Mouse (Mus musculus) CD8-positive naive resting alpha-beta T cell, adult 2 months (primary cell): ENCODE measurements at regions not wholly inside any gene's neighbourhood (a gene's known extent, or its start where the extent isn't known, plus 50 kb on each side); places are given as distances from the start of the nearest gene placed in this dataset.

Experiments
- DNase-seq, 2 experiments: peaks; one replicate each; pipeline ENCODE4 v3.0.0; 2022; ENCODE audit warnings: low read depth in 2 of 2, low spot score in 2 of 2

DNA sequence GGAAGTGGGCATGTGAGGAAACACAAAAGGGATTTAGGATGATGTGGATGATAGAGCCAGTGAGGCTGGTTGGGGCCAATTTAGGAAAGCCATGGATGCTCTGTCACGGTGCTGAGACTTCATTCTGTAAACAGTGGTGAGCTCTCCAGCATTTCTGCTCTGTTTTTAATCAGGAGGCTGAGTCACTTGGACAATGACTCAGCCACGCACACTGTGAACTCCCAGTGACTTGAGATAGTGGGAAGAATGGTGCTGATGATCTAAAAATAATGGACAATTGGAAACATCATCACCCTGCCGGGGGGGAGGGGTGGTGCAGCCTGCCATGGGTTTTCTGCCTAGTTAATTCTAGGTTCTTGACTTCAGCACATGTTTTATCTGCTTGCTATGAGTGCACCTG lies 156.3 kb downstream of the 4930564D02Rik start:
- DNase-seq, result no peak

DNA sequence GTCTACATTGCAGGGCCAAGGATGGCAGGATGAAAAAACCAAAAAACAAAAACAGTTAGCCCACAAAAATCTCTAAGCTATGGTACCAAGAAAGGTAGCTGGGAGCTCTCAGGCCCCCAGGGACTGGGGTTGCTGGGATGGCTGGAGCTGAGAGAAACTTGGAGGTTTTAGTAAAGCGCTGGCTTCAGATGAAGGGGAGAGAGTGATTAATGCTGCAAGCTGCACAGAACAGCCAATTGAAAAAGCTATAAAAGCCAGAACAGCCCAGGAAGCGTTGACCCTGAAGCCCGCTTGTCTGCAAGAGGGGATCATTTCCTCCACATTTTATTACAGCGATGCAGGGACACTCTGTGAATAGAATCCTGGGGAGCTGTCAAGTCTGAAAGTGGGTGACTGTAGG lies 157.0 kb downstream of the 4930564D02Rik start:
- DNase-seq, result no peak

DNA sequence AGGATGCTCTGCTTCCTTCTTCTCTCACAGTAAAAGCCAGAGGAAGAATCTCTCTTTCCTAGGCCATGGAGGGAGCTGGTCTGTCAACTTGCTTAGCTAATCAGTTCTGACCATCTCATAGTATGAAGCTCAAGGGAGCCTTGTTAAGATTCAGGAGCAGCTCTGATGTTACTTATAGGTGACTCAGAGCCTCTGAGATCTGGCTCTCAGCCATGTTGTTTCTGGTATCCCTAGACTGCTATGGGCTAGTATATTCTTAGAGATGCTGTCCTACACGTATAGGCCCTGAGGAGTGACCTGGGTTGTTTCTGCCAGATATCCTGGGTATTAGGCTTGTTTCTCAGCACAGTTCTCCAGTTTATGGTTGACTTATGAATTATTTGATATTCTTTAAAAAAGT lies 160.9 kb downstream of the 4930564D02Rik start:
- DNase-seq, result no peak

DNA sequence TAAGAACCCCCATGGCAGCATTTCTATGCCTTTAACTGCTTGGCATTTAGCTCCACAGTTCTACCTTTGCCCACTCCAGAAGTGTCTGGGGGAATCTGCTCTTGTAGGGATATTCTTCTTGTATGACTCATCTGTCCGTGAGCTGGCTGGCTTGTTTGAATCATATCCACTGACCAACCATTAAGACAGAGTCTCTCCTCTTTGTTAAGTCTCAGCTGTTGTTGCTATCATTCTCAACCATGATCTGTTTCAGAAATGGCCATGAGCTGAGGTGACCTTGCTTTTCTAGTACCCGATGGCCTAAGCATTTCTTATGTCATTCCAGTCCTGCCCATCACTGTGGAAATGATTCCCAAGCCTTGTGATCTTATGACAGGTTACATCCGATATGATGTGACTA lies 161.8 kb downstream of the 4930564D02Rik start:
- DNase-seq, result no peak

DNA sequence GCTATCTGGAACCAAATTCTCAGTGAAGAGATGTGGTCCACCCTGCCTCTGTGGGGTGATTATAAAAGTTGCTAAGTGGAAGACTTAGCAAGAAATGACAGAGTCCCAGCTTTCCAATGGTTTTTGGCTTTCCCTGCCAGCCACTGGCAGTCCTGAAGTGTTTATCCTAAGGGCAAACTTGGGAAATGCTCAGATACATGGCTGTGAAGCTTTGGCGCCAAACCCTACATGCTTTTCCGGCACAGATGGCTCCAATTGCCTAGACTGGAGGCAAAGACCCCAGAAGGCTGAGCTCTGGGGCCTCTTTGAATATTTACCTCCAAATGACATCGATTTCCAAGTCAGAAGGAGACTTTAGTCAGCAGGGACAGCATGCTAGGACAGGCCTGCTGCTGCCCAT lies 174.4 kb downstream of the 4930564D02Rik start:
- no peak for DNase-seq

DNA sequence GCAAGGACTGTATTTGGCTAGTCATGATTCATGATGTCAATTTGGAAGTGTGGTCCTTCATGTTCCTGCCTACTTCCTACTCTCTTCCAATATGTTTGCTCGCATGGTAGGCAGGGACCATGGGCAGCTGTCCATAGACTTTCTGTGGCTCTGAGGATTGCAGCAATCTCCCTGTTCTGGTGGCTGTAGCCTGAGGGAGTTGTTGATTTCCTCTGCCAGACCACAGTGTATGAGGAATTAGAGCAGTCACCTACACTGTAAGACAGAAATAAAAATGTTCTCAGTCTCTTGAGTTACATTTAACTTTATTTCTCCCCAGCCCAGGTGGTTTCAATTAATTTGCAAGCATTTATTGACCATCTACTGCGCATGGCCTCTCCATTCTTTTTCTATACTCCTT lies 190.5 kb downstream of the 4930564D02Rik start:
- DNase-seq, result no peak

DNA sequence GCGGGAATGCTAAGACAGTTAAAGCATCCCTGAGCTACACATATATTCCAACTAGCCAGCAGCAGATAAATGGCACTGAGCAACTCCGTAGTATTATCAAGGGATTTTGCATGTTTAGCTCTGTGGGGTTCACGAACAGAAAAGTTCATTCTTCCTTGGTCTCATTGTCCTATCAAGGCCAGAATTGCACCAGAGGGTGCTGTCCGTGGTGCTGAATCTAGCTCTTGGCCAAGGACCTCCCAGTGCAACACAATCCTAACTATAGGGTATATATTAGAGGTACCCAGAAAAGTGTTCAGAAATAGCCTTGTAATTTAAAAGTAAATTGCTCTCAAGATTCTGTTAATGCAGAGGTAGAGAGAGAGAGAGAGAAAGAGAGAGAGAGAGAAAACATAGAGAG lies 176.9 kb upstream of the Kcnd3 start:
- no peak for DNase-seq

DNA sequence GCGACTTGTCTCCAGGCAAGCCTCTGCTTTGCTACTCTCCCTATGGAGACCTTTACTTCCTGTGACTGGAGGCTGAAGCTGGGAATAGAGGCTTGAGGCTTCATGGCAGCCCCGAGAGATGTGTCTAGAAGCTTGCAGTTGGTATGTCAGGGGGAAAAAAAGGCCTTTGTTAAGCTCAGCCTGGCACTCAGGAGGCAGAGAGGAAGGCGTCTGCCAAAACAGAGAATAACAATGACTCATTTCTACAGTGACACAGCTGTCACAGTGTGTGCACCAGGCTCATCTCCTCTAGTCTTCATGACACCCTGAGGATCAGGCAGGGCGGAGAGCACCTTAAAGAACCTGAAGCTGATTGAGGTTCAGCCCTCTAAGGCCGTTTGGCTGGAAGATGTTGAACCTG lies 171.2 kb upstream of the Kcnd3 start:
- no peak for DNase-seq

DNA sequence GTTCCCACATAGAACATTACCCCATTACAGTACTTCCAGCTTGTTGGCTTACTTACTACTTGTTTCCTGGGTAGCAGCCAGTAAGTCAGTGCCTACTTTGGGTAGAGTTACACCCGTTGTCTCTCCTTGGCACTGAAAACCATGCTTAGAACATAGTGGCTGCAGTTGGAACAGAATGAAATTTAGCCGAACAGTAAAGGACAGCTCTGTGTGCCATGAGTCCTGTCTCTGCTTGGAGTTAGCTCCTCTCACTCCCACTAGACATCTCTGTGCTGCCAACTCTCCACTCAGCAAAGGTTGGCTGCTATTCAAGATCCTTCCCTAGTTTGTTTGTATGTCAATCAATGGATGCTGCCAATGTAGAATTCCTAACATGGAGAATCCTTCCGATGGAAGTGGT lies 170.4 kb upstream of the Kcnd3 start:
- no peak for DNase-seq

DNA sequence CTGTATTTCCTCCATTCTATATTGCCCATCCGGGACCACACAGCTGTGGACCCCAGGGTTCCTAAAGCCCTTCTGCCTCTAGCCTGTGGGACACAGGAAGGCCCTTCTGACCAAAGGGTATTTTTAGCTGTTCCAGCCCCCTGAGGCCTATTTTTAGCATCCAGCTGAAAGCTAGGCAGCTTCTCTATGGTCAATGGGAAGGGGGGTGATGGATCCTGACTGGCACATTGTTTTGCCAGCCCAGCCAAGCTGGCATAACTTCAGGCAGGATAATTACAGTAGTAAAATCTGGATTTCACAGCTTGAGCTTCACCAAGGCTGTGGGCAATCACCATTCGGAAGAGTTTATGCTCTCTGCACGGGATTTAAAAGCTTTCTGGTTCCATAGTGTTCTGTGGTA lies 153.9 kb upstream of the Kcnd3 start:
- no peak for DNase-seq

DNA sequence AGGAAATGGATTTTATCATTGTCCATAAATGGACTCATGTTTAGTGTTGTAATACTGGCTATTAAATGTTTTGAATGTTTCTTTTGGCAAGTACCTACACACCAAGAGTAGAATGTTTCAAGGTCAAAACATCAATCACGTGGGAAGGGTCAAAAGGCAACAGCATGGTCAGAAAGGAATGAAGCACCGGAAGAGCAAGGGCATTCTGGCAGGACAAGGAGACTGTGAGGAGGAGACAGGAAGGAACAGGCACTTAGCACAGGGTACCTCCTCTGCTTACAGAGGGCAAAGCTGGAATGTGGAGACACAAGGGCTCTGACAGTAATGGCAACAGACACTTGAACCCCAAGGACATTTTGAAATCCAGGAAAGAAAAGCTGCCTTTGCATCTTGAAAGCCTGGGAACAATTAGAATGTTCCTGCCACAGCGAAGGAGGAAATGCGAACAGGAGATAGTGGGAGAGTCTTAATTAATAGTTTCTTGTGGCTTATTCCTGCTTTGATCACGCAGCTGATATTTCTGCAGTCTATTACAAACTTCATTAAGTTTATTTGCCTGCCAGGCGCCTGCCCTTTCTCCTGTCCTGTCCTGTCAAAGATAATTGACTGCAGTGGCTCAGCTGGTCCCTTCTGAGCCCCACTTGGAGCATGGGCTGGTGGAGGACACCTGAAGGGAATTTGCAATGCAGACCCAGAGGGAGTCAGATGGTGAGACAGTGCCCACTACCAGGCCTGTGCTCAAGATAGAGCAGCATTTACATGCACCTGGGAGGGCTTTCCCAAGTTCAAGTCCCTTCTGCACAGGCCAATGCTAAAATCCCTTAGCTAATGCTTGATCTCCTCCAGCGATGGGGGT lies 151.2 kb upstream of the Kcnd3 start:
- no peak for DNase-seq

DNA sequence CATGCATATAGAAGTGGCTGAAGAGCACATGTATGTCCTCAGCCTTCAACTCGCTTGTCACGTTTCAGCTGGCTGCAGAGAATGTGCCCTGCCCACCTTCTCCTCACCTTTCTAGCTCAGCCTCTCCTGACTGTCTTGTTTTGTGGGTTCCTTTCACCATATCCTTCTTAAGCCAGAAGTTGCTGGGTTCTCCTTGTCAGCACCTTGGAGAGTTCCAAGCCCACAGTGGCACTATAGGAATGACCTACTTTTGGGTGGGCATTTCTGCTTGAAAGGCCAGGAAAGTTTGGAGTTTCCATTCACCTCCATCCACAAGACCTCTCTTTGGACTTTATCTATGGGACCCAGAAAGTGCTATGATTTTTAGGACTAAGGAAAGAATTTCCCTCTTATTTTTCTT lies 144.5 kb upstream of the Kcnd3 start:
- no peak for DNase-seq

DNA sequence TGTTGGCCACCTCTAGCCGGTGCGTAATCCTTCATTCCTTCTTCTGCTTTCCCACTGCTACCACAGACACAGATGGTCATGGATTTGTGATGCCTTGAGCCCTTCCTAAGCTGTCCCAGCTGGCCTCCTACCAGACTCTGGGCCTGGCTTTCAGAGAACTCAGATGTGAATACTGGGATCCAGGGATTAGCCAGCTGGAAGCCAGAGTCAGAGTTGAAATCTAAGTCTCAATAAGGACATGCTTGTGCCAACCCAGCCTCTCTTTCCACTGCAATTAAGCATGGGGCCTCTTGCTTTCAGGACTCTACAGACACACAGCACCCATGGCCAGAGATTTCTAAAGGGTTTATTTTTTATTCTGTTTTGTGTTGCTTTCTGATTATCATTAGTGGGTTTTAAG lies 143.1 kb upstream of the Kcnd3 start:
- DNase-seq, result no peak

DNA sequence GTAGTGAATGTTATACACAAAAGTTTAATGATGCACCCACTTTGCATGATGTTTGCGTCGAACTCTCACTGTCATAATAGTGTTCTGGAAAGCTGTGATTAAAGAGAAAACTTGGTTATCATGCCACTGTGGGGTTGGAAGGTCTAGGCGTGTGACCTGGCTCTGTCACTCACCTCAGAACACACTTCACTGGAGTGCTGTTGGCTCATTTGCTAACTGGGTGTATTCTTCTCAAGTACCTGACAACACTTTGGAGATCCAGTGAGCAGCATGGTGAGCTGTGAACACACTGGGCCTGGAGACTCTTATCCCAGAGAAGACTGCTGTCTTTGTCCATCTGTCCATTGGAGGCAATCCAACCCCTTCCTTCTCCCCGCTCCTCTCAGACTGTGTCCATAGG lies 98.9 kb upstream of the Kcnd3 start:
- no peak for DNase-seq

DNA sequence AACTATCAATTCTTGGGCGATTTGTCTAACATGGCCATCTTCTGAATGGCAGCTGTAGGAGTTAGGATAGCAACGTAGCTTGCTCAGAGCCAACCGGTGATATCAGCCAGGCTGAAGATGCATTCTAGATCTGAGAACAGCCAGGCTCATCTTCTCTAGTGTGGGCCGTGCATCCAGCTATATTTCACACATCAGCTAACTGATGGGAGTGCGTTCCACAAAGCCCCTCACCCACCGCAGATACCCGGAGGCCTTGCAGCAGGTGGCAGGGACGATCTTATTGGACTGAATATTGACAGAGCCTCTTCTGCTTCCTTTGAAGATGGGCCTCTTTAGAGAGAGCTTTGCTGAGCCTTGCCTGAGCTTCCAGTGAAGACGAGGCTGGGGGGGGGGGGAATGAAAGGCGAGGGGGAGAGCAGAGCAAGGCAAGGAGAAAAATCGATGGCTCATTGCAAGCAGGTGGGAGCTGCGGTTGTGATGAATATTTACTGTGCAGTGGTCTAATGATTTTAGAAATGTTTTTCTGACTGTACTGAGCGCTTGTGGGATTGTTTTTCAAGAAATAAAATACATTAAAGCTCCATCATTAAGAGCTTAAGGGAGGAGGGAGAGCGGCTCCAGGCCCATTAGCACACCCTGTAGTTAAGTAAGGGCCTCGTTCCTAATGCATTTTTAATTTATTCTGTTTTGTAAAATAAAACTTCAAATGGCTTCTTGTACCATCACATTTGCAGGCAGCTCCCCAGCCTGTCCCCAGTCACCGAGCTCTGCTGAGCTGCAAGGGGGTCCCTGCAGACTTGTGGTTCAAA lies 97.8 kb upstream of the Kcnd3 start:
- no peak for DNase-seq

DNA sequence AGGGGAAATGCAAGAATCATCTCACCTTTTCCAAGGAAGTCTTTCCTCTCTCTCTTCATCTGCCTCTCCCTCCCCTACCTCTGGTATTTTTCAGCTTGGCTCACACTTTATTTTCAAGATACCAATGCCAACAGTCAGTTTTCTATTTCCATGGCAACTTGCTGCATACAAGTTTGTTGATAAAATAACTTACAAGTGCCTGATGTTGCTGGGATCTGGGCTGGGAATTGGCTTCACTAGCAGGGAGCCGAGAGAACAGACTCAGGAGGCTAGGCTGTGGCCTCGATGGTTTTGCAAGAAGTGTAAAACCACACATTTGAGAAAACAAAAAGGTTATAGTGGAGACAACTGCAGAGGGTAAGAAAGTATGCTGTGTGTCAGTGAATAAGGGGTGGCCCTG lies 94.6 kb upstream of the Kcnd3 start:
- no peak for DNase-seq

DNA sequence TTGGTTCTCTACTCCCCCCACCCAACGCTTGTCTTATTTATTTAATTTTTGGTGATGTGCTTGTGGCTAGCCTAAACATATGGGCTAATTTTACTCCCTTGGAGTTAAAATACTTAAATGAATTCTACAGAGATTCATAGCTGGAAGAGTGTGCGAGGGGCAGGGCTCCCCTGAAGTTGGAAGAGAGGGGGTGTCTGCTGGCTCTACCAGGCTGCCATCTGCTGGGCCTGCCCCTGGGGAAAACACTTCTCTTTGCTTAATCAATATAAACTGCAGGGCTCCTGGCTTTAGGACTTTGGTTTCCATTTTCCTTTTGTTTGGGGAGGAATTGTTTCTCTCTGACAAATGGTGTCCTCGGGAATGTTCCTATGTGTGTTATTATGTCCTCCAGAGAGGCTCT lies 92.5 kb upstream of the Kcnd3 start:
- DNase-seq, result no peak

DNA sequence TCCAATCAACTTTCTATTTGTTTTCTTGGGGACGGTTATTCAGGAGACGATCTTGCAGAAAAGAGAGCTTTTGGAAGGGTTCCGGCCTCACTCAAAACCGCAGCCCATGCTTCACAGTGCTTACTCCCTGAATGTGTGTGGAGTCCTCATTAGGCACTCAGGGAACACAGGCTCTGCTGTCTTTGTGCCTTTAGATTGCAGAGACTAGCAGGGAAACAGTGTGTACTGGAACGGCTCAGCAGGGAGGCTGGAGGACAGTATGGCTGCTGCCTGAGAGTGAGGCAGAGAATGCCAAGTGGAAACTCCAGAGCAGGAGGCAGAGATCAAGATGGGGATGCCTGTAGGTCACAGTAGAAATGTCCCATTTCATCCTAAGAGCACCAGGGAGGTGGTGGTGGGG lies 87.4 kb upstream of the Kcnd3 start:
- no peak for DNase-seq

DNA sequence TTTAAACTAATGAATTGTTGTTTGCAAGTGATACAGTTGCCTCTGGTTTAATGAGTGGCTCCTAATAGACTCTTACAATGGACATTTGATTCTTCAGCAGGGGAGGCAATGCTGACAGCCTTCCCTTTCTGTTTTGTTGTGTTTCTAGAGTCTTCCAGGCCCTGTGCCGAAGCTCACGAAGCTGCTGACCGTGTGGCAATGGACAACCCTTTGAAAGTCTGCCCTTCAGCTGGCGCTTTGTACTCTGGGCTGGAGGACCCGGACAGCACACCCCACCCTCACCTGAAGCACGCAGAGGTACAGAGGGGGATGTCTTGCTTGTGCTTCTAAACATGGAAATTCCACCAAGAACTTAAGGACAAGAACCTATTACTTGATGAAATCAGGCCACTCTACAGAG lies 85.3 kb upstream of the Kcnd3 start:
- no peak for DNase-seq

DNA sequence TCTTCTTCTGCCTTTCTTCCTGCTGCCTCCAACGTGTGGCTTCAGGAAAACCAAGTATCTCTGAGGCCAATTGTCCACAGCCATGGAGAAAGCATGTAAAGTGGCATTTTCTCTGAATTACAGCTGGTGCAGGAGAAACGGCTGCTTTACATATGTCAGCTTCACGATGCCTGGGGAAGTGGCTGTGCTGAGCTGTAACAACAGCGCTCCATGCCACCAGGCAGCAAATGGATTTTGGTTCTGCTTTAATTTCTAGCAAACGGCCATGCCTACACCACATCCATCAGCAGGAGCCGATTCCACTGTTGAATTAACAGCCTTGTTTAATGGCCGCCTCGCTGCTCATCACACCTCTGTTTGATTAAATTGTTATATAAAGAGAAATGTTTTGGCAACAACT lies 84.2 kb upstream of the Kcnd3 start:
- DNase-seq, result no peak

DNA sequence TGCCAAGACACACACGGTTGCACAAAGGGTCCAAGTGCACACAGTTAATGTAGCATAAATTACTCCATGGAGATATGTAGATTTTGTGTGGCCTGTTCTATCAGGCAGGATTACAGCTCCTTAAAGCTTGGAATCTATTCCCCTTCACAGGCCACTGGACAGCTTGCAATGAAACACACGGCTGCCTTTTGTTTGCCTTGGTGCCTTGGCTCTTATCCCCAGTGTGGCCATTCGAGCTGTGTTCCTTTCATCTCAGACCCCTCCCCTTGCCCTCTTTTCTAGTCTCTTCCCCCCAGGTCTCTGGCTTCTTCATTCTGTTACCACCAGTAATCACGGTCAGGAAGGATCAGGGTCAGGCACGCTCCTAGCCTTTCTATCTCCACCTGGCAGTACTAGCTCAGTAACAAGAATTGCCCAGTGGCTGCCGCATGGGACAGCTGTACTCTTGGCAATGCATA lies 79.7 kb upstream of the Kcnd3 start:
- DNase-seq, result no peak

DNA sequence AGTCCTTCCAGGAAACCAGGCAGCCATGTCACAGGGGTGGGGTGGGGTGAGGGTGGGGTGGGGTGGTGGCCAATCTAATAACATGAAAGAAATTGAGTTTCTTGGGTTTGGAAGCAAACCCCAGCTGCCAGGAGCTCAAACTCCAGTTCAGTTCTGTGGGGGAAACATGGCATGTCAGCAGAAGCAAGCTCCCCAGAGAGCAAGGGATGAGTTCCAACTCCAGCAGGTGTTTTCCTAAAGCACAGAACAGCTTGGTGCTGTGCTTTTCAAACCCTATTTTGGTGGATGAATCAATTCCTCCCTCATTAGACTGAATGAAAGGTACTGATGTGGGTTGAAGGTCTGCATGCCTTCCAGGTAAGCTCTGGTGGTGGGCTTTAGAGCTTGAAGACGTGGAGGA lies 77.8 kb upstream of the Kcnd3 start:
- DNase-seq, result no peak

DNA sequence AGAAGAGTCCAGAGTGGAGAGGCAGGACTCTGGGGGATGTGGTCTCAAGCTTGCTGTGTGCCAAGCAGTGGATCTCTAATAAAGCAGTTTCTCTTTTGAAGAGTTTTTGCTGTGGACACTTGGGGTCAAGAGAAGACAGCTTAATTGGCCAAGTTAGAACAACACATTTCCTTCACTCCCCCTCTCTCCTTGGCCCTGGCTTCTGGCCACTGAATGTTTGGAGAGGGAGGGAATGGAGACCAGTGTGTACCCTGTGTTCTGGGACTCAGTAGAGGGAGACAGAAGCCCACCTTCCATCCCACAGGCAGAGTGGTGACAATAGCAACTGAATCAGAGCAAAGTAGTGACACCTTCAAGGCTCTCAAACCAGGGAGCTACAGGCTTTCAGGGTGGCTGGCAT lies 77.3 kb upstream of the Kcnd3 start:
- DNase-seq, result no peak
